Mouse (Mus musculus) 416B (cell line): ENCODE data around the gene Gm10663.
A peak's percentile ranks its signal among the peaks of the same experiment; 100 is the strongest.

Experiments used
- DNase-seq: peaks from one replicate; pipeline ENCODE4 v3.0.0; 2011; ENCODE audit warnings: low read depth

Gm10663 gene

DNA sequence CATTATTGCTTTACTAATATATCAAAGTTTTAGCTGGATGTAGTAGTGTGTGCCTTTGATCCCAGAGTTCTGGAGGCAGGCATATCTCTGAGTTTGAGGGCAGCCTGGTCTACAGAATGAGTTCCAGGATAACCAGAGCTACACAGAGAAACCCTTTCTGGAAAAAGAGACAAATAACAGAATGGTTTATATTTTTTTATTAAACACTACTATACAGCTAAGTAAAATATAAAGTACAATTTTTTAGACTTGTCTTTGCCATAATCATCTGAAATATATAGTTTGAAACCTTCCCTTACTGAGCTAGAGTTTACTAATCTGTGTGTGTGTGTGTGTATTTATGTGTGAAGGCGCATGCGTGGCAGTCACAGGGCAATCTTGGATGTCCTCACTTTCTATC is at the start of gene Gm10663:
Gene Gm10663, plus strand, starts transcription at position 301 of the 400 bp plus-strand sequence.
- no peak for DNase-seq

- DNase-seq = no peak
Observed at GRCm38 (mm10) chr8:65028959-65029686, 45.7 kb upstream of the Gm10663 start.

GRCm38 (mm10) chr8:65029776-65030175 is 45.1 kb upstream of the Gm10663 start:
- no peak for DNase-seq

DNA sequence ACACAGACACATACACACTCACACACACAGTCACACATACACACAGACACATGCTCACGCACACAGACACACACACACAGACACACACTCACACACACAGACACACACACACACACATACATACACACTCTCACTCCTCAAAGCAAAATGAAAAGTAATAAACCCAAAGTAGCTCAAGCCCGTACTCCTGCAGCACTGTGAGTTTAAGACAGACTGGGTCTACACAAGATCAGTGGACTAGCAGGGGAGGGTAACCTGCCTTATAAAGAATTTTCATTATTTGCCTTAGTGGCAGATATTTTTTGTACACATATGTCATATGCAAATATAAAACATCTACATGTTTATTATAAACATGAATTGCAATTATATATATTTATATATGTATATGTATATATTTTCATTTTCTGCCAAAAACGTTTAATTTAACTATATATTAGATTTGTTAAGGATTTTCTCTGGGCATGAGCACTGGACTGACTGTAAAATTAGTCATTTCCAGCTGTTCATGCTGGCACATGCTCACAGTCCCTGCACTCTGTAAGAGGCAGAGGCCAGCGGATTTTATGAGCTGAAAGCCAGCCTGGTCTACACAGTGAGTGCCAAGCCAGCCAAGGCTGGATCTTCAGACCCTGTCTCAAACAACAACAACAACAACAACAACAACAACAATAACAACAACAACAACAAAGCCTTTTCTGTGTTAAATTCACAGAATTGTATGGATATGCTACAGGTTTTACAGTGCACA is 43.9 kb upstream of the Gm10663 start:
- no peak for DNase-seq

DNA sequence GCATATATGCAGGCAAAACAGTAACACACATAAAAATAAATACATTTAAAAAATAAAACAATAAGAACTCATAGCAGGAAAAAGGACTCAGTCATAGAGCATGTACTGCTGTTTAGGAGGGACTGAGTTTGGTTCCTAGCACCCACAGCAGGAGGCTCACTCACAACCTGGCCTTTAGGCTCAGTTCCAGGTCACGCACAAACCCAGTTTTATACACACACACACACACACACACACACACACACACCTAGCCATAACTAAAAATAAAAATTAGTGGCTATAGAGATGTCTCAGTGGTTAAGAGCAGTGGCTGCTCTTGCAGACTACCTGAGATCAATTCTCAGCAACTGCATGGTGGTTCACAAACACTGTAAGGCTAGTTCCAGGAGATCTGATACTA is 42.7 kb upstream of the Gm10663 start:
- no peak for DNase-seq

DNA sequence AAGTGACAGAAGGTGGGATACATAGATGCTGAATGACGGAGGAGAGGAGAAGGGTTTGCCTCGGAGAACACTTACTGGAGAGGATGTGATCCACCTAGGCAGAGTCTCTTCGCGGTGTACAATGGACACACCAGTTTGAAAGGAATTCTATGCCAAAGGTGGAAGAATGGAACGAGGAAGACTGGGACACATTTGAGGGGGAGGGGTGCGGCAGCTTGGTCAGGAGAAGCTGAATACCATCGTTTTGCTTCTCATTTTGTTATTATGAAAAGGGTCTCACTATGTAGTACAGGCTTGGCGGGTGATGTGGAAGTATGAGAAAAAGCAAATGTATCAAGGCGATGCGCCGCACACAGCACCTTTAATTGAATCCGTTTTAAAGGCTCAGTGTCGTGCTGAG is 41.8 kb upstream of the Gm10663 start:
- no peak for DNase-seq

- DNase-seq = no peak
Observed at GRCm38 (mm10) chr8:65034136-65034535, 40.7 kb upstream of the Gm10663 start.

GRCm38 (mm10) chr8:65037117-65037533 is 37.7 kb upstream of the Gm10663 start, which contains the start of gene Apela:
Gene Apela (minus strand): TSS chr8:65037336.
- no peak for DNase-seq

- no peak for DNase-seq
Observed at GRCm38 (mm10) chr8:65046565-65046964, 28.3 kb upstream of the Gm10663 start.

DNA sequence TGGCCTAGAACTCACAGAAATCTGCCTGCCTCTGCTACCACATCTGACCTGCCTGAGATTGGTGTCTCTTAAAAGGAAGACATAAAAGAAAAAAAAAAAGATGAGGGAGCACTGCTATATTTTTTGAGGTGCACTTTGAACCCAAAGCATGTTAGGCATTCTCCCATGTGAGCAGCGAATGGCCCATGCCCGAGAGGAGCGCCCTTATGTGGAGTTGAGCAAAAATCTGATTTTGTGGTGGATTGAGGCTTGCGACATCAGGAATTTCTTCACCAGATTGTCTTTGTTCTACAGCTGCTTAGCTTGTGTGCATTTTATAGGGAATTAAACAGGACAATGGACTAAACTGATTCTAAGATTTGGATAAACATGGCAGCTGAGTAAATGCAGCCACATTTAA is 27.6 kb upstream of the Gm10663 start:
- DNase-seq = no peak

DNA sequence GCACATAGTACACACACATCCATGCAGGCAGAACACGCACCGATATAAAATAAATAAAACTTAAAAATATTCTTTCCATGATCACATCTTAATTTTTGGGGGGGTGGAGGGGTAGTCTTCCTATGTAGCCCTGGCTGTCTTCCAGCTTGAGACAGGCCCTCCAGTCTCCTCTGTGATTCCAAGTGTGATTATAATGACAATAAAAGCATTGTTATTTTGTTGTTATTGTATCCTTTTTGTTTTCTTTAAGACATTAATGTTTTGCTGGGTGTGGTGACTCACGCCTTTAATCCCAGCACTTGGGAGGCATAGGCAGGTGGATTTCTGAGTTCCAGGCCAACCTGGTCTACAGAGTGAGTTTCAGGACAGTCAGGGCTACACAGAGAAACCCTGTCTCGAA is 27.0 kb upstream of the Gm10663 start:
- no peak for DNase-seq

- DNase-seq = no peak
Observed at GRCm38 (mm10) chr8:65053554-65053953, 21.3 kb upstream of the Gm10663 start.

GRCm38 (mm10) chr8:65053968-65054367 is 20.9 kb upstream of the Gm10663 start:
- no peak for DNase-seq

DNA sequence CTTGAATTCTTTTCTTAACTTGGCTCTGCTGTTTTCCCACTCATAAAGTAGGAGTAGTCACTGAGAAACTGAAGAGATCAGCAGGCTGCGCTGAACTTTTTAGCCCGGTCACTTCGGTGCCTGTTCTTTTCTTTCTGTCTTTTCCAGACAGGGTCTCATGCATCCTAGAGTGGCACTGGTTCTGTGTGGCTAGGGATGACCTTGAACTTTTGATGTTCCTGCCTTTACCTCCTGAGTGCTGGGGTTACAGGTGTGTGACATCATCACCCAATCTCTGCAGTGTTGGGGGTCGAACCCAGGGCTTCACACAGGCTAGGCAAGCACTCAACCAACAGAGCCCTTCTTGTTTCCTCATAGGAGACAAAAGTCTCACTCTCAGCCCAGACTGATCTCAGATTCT is 18.1 kb upstream of the Gm10663 start:
- DNase-seq = no peak

- DNase-seq = no peak
Observed at GRCm38 (mm10) chr8:65062195-65062594, 12.6 kb upstream of the Gm10663 start.

DNA sequence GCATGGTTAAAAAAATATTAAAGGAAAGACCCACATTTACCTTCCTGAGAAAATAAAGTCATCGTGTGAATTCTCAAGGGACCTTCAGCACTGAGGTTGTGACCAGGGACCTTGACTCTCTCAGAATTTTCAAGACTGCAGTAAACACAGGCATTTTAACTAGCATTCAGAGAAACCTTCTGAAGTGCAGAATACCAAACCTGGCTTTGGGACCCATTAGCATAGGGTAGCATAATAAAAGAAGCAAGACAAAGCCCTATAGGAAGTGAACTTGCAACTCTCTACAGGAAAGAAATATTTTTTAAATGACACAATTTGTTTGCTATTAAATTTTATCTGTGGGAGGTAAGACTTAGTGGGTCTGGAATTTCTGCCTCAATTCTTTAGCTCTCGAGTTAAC is 10.8 kb upstream of the Gm10663 start:
- DNase-seq = no peak

DNA sequence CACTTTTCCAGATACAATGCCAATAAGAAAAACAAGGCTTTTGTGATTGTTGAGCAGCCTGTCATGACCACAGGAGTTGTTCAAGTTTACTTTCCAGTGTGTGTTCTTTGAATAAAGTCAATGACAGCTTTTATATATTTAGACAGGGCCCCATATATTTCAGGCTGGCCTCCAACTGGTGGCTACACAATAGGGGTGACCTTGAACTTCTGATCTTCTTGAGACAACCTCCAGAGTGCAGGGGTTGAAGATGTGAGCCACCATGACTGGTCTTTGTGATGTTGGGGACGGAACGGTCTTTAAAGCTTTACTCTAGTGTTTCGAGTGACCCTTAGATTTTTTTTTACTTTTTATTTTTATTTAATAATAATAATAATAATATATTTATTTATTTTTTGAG is 9.2 kb upstream of the Gm10663 start:
- DNase-seq = no peak

DNA sequence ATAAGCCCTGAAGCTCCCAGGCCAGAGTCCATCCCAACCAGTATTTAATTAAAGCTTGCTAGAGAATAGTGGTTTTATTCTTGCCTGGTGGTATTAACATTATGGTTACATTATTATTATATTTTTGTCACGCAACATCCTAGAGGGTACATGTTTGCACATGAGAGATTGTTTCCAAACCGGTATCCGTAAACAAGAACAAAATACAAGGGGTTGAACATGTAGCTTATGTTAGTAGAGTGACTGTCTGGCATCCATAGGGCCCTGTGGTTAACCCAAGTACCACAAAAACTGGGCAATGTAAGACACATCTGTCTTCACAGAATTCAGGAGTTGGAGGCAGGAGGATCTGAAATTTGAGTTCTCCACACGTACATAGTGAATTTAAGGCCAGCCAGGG is 7.8 kb upstream of the Gm10663 start:
- DNase-seq = no peak

DNA sequence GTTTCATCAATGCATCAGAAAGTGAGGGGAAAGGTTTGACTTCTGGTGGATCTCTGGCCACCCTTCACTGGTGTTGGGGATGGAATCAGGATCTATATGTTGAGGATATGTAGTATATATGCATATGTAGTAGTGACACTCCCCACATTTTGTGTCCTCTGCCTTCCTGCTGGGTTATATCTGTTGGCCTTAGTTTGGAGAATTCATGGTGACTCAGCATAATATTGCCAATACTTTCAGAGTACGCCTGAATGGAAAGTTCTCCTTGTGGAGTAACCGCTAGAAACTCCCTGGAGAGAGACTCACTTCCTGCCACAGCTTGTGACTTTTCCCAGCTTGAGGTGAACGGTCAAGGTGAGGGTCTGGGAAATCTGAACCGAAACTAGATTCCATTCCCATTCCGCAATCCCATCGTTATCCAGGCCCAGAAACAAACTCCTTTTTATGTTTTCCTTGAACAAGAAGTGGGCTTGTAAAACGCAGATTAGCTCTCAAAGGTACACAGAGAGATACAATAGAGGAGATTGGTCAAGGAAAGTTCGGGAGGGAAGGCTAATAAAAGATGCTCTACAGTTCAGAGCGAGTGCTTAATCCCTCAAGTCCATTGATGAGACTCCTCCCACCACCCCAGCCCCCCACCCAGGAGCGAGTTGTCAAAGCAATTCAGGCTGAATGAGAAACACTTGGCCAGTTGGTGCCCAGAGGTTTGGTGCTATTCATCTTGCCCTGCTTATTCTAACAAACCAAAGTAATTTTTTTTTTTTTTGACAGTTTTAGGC is 7.0 kb upstream of the Gm10663 start:
- DNase-seq = no peak

DNA sequence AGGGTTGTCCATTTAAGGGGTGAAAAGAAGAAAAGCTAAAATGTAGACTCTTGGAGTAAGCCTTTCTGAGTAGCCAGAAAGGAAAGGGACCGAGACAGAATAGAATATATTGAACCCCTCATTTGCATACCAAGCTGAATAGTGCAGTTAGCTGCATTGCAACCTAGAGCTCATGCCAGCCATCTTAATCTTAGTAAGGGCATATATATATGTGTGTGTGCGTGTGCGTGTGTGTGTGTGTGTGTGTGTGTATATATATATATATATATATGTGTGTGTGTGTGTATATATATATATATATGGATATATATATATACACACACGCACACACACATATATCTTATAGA is 6.4 kb upstream of the Gm10663 start:
- DNase-seq = no peak

DNA sequence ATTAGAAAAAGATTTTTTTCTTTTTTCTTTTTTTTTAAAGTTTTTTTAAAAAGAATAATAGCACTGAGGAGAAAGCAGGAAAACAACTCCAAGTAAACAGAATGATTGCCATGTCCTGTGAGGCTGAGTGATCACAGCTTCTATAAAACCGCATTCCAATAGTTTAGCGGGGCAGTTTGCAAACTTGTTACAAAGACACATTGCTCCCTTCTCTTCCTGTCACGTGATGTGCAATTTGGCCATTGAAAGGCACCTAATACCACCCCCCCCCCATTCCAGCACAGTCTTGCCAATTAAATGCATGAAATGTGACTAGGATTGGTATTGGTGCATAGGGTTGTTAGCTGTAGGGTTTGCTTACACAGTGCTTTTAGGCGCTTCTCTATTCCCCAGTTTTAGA is 3.8 kb upstream of the Gm10663 start:
- no peak for DNase-seq

DNA sequence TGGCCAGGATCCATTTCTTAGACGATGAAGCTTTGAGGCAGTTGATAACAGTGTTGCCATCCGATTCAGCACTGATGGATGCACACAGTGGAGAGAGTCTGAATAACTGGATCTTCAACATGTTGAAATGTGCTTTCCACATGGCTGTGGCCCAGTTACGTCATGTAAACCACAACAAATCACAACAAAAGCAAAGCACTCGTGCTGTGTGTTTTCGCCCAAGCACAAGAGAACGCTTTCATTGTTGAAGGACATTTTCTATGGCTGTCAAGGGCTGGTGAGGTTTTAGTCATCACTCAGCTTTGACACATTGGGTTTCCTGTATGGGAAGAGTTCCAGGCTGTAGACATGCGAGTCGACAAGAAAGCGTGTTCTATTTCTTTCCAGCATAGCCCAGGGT is 5.9 kb downstream of the Gm10663 start:
- DNase-seq = peak; percentile 58

DNA sequence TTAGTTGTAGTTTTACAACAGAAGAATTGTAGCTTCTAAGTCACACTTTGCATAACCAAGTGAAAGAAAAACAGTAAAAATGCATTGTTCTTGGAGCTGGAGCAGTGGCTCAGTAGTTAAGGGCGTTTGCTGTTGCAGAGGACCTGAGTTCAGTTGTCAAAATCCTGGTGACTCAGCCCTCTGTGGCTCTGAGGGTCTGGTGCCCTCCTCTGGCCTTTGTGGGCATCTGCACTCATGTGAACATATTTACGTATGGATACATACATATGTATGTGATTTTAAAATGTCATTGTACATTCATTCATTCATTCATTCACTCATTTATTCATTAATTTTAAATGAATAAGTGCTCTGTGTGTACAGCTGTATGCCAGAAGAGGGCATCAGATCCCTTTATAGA is 10.8 kb downstream of the Gm10663 start:
- DNase-seq = peak; percentile 28
